ENCODE assay signal across 8 mouse cellular contexts in genomic region chr5:12541268-12541667, GRCm38 (mm10).
A peak's percentile ranks its signal among the peaks of the same experiment; 100 is the strongest.
DNase-seq lines count a peak whose midpoint lies in the region; ATAC-seq and TF ChIP-seq lines count a peak whose summit lies in the region.

No protein-coding gene starts in this region.

- 0 out of 2 replicates have a peak, but pooled peaks have one; percentile 9 for TF ChIP-seq CTCF in liver, adult 2 months (IDR thresholded peaks at IDR 0.05; ENCODE audit: low read depth, low read length)

- WGBS in liver, adult 2 months = 49% methylated on average over 2 of the region's 2 CpGs
- WGBS in liver, embryonic 12.5 days (ENCODE audit: insufficient replicate concordance) = 37% methylated on average over 2 of the region's 2 CpGs
- WGBS in midbrain, embryonic 16.5 days = 35% methylated on average over 2 of the region's 2 CpGs

- no peak overlapping the region for H3K27ac ChIP-seq in liver, adult 2 months (replicated peaks; ENCODE audit: insufficient read depth, low read depth, low read length)
- H3K27ac ChIP-seq in liver, embryonic 12.5 days = no peak overlapping the region
- no peak overlapping the region for H3K27ac ChIP-seq in midbrain, embryonic 16.5 days (ENCODE audit: low read length)

- no peak overlapping the region for H3K9ac ChIP-seq in liver, adult 2 months (ENCODE audit: low read depth, low read length)
- no peak overlapping the region for H3K9ac ChIP-seq in liver, embryonic 12.5 days
- no peak overlapping the region for H3K9ac ChIP-seq in midbrain, embryonic 16.5 days (ENCODE audit: low read depth, low read length)

- no peaks in the 10 kb centered on the region for H3K36me3 ChIP-seq in liver, adult 2 months (ENCODE audit: control insufficient read depth, insufficient read depth, low read length)
- H3K36me3 ChIP-seq in liver, embryonic 12.5 days = no peaks in the 10 kb centered on the region
- H3K36me3 ChIP-seq in midbrain, embryonic 16.5 days (ENCODE audit: control insufficient read depth, insufficient read depth, low read length) = no peaks in the 10 kb centered on the region

- no peaks in the 10 kb centered on the region for H3K27me3 ChIP-seq in liver, adult 2 months (ENCODE audit: control insufficient read depth, insufficient read depth, low read length)
- H3K27me3 ChIP-seq in liver, embryonic 12.5 days (replicated peaks) = no peaks in the 10 kb centered on the region
- H3K27me3 ChIP-seq in midbrain, embryonic 16.5 days (ENCODE audit: control insufficient read depth, insufficient read depth, low read depth, low read length) = no peaks in the 10 kb centered on the region

- H3K4me2 ChIP-seq in liver, embryonic 12.5 days = no peak overlapping the region
- H3K4me2 ChIP-seq in midbrain, embryonic 16.5 days (ENCODE audit: low read length) = no peak overlapping the region

- peak; percentile 93 for ATAC-seq in frontal cortex, adult (ENCODE audit: low TSS enrichment)
- ATAC-seq in liver, embryonic 12.5 days = no peak
- ATAC-seq in midbrain, embryonic 16.5 days = peak; percentile 51; the same call in 1 of the 2 replicates

- no peaks in the 10 kb centered on the region for H3K9me3 ChIP-seq in liver, embryonic 12.5 days (replicated peaks)
- H3K9me3 ChIP-seq in midbrain, embryonic 16.5 days (replicated peaks; ENCODE audit: control insufficient read depth, low read length, poor library complexity, severe bottlenecking) = no peaks in the 10 kb centered on the region

- no peak for TF ChIP-seq POLR2A in liver, adult 2 months (IDR thresholded peaks at IDR 0.05; ENCODE audit: extremely low read depth, insufficient read depth, low read length)

- H3K4me1 ChIP-seq in liver, adult 2 months (ENCODE audit: control insufficient read depth, insufficient read depth, low read length) = no peaks in the 10 kb centered on the region
- no peaks in the 10 kb centered on the region for H3K4me1 ChIP-seq in liver, embryonic 12.5 days
- H3K4me1 ChIP-seq in midbrain, embryonic 16.5 days (ENCODE audit: control insufficient read depth, insufficient read depth, low read length) = no peaks in the 10 kb centered on the region

- no peaks in the 10 kb centered on the region for H3K79me2 ChIP-seq in liver, adult 2 months (ENCODE audit: control insufficient read depth, insufficient read depth, low read length)

- H3K4me3 ChIP-seq in liver, adult 2 months (ENCODE audit: insufficient read depth, low read depth, low read length) = no peak overlapping the region
- no peak overlapping the region for H3K4me3 ChIP-seq in liver, embryonic 12.5 days
- H3K4me3 ChIP-seq in midbrain, embryonic 16.5 days (ENCODE audit: low read depth, low read length) = no peak overlapping the region

- DNase-seq in frontal cortex, postnatal 10 days (ENCODE audit: low spot score in 2 of 2) = no peak
- DNase-seq in liver, adult 2 months (ENCODE audit: extremely low read depth, low read depth, low spot score) = no peak
- peak; percentile 72 for DNase-seq in adipocyte (ENCODE audit: low spot score)
- no peak for DNase-seq in urinary bladder, postnatal 10 days (ENCODE audit: low spot score)
- DNase-seq in frontal cortex, postnatal 14 days (ENCODE audit: low spot score in 2 of 2) = no peak
